Mouse (Mus musculus) cerebellum, postnatal 10 days (tissue): ENCODE measurements around the gene Sned1.
"Not testable (repeated sequence)": the region's sequence is repeated elsewhere in the genome, so short reads cannot be mapped to it uniquely, and the experiment has no call there.

ENCODE experiments used
- DNase-seq, 2 experiments: peaks; one replicate each; pipeline ENCODE4 v3.0.0; 2021; ENCODE audit warnings: mixed read lengths in 2 of 2

Sned1 gene

GRCm38 (mm10) chr1:93229221-93229620 is 6.4 kb upstream of the Sned1 start:
- peak; percentile 53 to 54 for DNase-seq

DNA sequence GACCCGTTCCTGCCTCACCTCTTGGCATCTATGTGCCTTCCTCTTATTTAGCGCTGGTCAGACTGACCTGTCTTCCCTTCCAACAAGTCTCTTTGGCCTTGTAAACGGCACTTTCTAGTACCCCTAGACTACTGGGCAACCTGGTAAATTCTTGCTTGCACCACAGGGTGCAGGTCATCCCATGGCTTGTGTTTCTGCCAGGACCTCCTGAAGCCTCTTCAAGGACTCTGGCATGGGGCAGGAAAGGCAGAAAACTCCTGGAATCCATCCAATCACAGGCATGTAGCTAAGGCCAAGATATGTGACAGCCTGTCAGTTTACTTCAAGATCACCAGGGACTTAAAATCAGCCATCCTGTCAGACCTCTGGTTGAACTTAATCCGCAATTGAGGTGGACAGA is 6.0 kb upstream of the Sned1 start:
- DNase-seq: peak; percentile 72 to 75

GRCm38 (mm10) chr1:93236545-93236924 is 894 bp downstream of the Sned1 start:
- DNase-seq: peak; percentile 70 to 79

- DNase-seq: no peak
Measured at GRCm38 (mm10) chr1:93237676-93238075, 2.0 kb downstream of the Sned1 start.

DNA sequence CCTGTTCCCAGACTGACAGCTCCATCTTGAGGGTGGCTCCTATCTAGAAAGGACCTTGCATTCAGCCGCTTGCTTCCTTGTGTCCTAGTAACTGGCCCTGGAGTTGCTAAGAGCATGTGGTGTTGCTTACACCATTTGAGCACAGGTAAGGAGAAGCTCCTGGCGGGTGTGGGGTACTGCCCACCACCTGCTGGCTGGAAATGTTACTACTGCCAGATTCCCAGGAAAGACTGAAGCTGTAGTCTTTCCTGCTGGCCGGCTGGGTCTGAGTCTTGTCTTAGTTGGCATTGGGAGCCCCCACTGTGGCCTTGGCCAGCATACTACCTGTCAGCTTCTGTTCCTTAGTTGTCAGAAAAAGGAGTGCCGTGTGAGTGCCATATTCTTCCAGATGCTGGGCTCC is 2.6 kb downstream of the Sned1 start:
- peak; percentile 51 for DNase-seq

- no peak for DNase-seq
Measured at GRCm38 (mm10) chr1:93245936-93246335, 10.3 kb downstream of the Sned1 start.

- DNase-seq: no peak
Measured at GRCm38 (mm10) chr1:93252586-93252985, 16.9 kb downstream of the Sned1 start.

DNA sequence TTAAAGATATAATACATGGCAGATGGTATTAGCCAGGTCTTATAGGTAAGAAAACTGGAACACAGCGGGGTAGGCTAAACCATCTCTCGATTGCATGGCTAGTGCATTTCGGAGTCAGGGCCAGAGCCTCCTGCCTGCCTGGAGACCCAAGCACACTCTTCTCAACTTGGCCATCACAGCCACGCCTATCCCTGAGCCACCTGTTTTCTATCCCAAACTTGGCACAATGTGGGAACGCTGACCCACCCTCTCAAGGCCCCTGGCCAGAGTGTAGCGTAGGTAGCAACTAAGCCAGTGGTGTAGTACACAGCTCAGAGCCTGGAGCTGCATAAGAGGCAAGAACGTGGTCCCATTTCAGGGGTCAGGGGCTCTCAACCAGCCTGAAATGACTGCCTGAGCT is 20.1 kb downstream of the Sned1 start:
- DNase-seq: no peak

DNA sequence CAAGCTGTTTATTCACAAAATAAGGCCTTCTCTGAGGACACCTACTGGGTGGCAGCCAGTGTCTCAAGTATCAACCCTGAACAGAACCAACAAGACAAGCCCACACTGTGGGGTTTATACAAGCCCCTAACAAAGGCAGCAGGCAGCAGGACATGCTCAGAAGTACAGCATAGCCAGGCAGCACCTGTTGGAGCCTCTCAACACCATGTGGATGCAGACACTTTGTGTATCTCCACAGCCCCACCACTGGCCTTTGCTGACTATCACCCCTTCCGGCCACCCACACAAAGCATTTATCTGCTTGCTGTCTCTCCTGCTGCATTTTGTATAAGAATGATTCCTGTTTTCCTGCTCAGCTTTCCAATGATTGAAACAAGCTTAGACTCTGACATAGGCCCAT is 21.9 kb downstream of the Sned1 start:
- no peak for DNase-seq

GRCm38 (mm10) chr1:93267207-93267606 is 31.6 kb downstream of the Sned1 start:
- no peak for DNase-seq

- DNase-seq: no peak
Measured at GRCm38 (mm10) chr1:93268246-93268645, 32.6 kb downstream of the Sned1 start.

DNA sequence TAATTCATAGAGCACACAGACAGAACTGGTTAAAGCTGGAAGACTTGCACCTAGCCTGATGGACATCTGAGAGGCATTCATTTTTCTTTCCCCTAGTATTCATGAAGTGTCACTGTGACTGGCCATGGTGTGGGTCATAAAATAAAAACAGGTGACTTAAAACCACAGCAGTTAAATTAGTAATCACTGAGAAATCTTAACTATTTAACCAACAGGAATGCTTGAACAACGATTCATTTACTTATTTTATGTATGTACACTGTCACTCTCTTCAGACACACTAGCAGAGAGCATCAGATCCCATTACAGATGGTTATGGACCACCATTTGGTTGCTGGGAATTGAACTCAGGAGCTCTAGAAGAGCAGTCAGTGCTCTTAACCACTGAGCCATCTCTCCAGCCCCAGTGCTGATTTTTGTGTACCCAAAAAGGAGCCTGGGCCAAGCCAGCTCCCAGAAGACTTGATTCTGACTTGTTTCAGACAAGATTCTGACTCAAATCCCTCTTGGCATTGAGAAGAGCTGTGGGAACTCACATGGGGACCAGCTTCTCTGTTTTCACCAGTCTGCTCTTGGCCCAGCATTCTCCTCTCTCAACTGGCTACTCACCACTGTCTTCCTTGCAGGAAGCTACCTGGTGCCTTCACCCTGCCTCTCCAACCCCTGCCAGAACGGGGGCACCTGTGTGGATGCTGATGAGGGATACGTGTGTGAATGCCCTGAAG is 35.0 kb downstream of the Sned1 start:
- no peak for DNase-seq

GRCm38 (mm10) chr1:93271751-93272150 is 36.1 kb downstream of the Sned1 start:
- no peak for DNase-seq

DNA sequence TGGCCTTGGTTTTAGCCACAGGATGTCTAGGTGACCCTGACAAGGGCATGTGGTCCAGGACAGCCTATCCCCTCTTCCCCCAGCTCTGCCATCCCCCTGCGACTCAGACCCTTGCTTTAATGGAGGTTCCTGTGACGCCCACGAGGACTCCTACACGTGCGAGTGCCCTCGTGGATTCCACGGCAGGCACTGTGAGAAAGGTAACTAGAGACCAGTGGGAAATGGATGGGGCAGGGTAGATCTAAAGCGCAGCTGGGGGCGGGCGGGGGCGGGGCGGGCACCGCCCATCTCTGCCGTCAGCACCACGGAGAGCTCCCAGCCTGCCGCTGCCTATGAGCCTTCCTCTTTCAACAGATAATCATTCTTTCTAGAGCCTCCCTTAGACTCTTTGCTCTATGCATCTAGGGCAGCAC is 36.8 kb downstream of the Sned1 start:
- DNase-seq: no peak

DNA sequence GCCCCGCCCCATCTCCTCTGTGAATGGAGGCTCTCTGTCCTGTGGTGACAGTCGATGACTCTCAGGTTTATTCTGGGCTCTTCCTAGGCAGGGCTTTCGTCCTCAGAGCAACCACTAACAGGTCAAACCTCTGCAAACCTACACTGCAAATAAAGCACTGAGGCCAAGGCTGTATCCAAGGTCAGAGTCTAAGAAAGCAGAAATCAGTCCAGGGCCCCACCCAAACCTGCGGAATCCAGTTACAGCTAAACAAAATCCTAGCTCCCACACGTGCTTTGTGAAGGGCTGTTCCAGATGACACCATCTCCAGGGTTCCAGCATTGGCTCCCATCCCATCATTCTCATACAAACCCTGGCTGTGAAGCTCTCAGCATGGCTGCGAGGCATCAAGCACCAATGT is 39.9 kb downstream of the Sned1 start:
- DNase-seq: no peak

GRCm38 (mm10) chr1:93277041-93277440 is 41.4 kb downstream of the Sned1 start:
- DNase-seq: peak; percentile 46 to 56

- no peak for DNase-seq
Measured at GRCm38 (mm10) chr1:93289678-93290214, 54.1 kb downstream of the Sned1 start.

- DNase-seq: no peak
Measured at GRCm38 (mm10) chr1:93290956-93291355, 55.3 kb downstream of the Sned1 start.

GRCm38 (mm10) chr1:93291591-93291990 is 56.0 kb downstream of the Sned1 start:
- DNase-seq: no peak

- no peak for DNase-seq
Measured at GRCm38 (mm10) chr1:93292006-93292405, 56.4 kb downstream of the Sned1 start.

DNA sequence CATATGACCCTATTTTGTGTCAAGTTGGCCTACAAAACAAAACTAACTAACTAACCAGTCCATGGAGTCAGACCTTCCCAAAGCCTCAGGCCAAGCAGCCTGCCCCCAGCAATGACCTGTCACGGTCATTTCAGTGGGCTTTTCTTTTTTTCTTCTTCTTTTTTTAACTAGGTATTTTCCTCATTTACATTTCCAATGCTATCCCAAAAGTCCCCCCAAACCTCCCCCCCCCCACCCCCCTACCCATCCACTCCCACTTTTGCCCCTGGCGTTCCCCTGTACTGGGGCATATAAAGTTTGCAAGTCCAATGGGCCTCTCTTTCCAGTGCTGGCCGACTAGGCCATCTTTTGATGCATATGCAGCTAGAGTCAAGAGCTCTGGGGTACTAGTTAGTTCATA is 58.9 kb downstream of the Sned1 start:
- DNase-seq: not testable (repeated sequence)

DNA sequence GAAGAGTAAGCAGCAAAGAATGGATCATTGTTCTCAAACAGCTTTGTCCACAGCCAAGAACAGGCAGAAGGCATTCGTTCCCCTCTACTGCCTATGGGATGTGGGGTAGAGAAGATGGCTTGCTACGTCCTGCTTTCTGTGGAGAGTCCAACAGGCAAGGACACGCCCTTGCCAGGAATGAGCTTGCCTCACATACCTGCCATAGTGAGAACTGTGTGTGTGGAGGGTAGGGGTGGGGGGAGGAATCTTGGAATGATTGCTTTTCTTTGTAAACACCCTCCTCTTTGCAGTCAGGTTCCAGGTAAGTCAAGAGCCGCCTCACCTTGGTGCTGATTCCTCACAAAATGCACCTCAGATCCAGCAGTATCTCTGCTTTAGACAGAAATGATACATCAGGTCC is 64.2 kb downstream of the Sned1 start:
- no peak for DNase-seq

DNA sequence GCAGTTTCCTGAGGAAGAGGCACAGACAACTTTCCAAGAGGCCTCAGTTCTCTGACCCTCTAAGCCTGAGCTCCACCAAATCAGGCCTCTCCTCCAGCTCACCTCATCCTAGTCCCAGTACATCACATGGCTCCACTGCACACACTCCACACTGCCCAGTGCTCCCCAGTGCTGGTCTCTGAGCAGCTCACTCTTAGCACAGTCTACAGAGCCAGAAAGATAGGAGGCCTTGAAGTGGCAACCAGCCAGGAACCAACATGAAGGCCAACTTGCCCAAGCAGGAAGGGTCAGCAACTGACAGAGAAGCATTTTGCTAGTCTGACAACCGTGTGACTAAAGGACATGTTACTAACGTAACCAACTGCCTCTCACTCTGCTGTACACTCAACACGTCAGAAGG is 64.9 kb downstream of the Sned1 start:
- no peak for DNase-seq

GRCm38 (mm10) chr1:93305581-93306337 is 70.1 kb downstream of the Sned1 start, which contains the start of gene Mterf4:
TSS of gene Mterf4 (minus strand) at chr1:93305915.
- DNase-seq: peak; percentile 92 to 93
